Mouse (Mus musculus) embryonic fibroblast, embryonic 13.5 days (primary cell): ENCODE data around the gene Pum1. TPM values are rescaled to one million over a fixed set of nuclear protein-coding genes. Genes with fewer than 3 reads are reported as not detected.

Experiments
- H3K27ac ChIP-seq: 2 replicates; pipeline ENCODE4 v1.5.1; 2012; ENCODE audit warnings: low read length, control low read depth, inconsistent platforms; ENCODE audit not compliant: insufficient read depth
- H3K4me1 ChIP-seq: 2 replicates; pipeline ENCODE4 v1.6.1; 2011; ENCODE audit warnings: low read length; ENCODE audit not compliant: control insufficient read depth, insufficient read depth
- H3K4me3 ChIP-seq: 2 replicates; pipeline ENCODE4 v1.5.1; 2011; ENCODE audit warnings: mild to moderate bottlenecking, control low read depth, low read length; ENCODE audit not compliant: insufficient read depth
- CTCF ChIP-seq: IDR thresholded peaks from 2 replicates; pipeline ENCODE4 v1.5.1; 2011; ENCODE audit warnings: mild to moderate bottlenecking, control low read depth, low read length, moderate library complexity, borderline replicate concordance; ENCODE audit not compliant: insufficient read depth
- POLR2A ChIP-seq: IDR thresholded peaks from 2 replicates; pipeline ENCODE4 v1.6.1; 2011; ENCODE audit warnings: low read depth, mild to moderate bottlenecking, control low read depth, low read length, moderate library complexity
- polyA plus RNA-seq: library from polyadenylated mRNA; stranded (reverse); fragments of >200 nt; gene quantifications from 2 replicates; pipeline ENCODE4 v1.2.4, GENCODE M21; 2011; ENCODE audit warnings: low read depth; ENCODE audit not compliant: missing spikeins, insufficient read length

The Pum1 gene
- polyA plus RNA-seq, 1 experiment: 52.7 TPM

DNA sequence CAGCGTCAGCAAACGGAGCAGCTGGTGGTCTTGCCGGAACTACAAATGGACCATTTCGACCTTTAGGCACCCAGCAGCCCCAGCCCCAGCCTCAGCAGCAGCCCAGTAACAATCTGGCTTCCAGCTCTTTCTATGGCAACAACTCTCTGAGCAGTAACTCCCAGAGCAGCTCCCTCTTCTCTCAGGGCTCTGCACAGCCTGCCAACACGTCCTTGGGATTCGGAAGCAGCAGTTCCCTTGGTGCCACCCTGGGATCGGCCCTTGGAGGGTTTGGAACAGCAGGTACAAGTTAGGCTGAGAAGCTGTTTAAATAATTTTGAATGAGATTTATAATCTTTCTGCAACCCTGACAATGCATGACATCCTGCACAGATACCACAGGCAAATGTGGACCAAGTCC, 89.5 kb downstream of the Pum1 start:
- TF ChIP-seq POLR2A (no peak), CTCF (no peak)
- H3K4me1 ChIP-seq: no peaks in the 10 kb centered on the region
- H3K4me3 ChIP-seq: no peak overlapping the region
- no peak overlapping the region for H3K27ac ChIP-seq

DNA sequence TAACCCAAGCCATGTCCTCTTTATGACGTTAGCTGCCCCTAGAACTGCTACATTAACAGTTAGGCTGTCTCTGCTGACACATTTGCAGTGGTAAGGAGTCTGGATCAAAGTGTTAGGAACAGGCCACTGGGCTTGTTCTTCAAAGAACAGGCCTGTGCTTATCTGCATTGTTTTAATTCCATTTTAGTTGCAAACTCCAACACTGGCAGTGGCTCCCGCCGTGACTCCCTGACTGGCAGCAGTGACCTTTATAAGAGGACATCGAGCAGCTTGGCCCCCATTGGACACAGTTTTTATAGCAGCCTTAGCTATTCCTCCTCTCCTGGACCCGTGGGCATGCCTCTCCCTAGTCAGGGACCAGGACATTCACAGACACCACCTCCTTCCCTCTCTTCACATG, 90.6 kb downstream of the Pum1 start:
- Histone ChIP-seq H3K4me1 (no peaks in the 10 kb centered on the region), H3K27ac (no peak overlapping the region), H3K4me3 (no peak overlapping the region)
- TF ChIP-seq POLR2A: no peak
- TF ChIP-seq CTCF: no peak

DNA sequence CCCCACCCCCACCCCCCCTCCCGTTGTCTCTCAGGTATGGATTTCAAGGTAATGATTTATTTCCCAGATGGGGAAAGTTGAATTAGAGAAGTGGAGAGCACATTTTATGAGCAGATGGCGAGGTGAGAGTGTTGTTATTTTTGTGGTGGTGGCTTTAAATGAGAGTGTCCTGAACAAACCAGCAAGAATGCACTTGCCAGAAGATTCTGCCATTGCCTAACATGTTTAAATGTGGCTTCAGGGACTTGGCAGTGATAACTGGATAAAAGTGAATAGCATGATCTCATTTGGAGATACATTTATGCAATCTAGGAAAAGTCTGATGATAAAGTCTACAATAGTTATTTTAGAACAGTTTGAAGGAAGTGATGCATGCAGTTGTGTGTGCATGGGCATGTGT, 91.7 kb downstream of the Pum1 start:
- TF ChIP-seq POLR2A: no peak
- no peak for TF ChIP-seq CTCF
- Histone ChIP-seq H3K4me1 (no peaks in the 10 kb centered on the region), H3K4me3 (no peak overlapping the region), H3K27ac (no peak overlapping the region)

DNA sequence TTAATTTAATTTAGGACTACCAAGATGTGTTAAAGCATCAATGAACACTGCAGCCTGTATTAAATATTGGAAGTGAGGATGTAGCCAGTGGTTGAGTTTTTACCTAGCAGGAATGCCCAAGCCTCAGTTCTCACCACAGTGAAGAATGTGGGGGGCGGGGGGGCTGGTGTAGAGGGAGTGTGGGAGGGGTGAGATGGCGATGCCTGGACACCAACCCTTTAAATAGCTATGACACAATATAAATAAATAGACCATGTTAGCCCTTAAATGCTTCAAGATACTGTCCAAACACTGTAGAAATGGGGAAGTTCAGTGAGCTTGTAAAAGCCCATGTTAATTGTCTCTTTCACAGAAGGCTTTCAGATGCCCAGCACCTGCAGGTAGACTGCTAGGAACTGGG, 96.8 kb downstream of the Pum1 start:
- Histone ChIP-seq H3K4me1 (no peaks in the 10 kb centered on the region), H3K27ac (no peak overlapping the region), H3K4me3 (no peak overlapping the region)
- TF ChIP-seq POLR2A (no peak), CTCF (no peak)

DNA sequence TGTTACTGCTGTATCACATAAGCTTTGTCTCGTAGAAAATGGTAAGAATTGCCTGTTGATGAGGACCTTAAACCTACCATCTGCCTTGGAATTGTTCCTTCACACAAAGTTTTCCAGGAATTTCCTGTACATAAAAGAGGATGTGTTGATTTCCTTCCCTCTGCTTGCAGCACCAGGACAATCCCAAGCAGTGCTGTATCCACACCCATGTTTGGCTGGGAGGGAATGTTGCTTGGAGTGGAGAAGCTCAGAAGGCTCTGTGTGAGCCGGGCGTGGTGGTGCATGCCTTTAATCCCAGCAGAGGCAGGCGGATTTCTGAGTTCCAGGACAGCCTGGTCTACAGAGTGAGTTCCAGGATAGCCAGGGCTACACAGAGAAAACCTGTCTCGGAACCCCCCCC, 98.7 kb downstream of the Pum1 start:
- H3K4me1 ChIP-seq: no peaks in the 10 kb centered on the region
- TF ChIP-seq CTCF (no peak), POLR2A (no peak)
- no peak overlapping the region for H3K4me3 ChIP-seq
- H3K27ac ChIP-seq: no peak overlapping the region

DNA sequence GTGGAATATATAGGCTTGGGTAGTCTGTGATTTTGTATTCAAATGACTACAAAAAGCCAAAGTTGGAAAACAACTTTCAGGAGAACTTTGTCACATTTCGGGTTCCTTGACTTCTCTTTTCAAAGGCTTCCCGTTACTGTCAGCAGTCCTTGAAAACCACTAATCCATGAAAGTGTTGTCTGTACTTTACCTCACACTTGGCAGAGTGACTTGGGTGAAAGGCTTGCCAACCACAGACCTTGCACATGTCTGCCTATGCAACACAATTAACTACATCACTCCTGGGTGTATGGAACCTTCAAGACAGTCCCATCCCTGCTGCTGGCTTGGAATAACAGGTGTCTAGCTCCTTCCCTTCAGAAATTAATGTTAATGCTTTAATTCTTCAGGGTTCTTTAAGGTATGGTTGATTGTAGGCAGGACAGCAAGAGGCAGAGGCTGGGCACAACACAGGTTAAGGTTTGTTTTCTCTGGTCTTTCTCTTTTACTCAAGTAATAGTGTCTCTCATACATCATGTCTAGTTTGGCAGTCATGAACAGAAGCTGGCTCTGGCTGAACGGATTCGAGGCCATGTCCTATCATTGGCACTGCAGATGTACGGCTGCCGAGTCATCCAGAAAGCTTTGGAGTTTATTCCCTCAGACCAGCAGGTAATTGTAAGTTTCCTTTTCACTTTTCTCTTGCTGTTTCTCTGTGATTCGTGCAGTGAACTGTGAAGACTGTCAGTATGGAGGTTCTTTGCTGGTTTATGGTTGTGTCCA, 102.5 kb downstream of the Pum1 start:
- no peak for TF ChIP-seq CTCF
- no peaks in the 10 kb centered on the region for H3K4me1 ChIP-seq
- H3K4me3 ChIP-seq: no peak overlapping the region
- no peak overlapping the region for H3K27ac ChIP-seq

DNA sequence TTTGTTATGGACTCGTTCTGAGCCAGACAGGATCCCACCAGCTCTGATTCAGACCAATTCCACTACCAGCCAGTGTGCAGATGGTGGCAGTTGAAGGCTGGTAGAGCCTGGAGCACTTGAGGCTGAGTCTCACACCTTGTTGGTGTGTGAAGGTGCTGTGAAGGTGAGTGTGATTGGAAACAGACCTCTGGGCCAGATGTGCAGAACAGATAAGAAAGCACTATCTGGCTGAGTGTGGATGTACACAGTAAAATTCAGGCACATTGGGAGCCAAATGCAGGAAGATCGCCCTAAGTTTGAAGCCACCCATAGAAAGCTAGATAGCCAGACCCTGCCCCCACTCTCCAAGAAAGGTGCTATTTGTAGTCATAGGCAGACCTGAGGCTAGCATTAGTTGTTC, 103.3 kb downstream of the Pum1 start:
- Histone ChIP-seq H3K4me3 (no peak overlapping the region), H3K4me1 (no peaks in the 10 kb centered on the region), H3K27ac (no peak overlapping the region)
- TF ChIP-seq POLR2A (no peak), CTCF (no peak)

DNA sequence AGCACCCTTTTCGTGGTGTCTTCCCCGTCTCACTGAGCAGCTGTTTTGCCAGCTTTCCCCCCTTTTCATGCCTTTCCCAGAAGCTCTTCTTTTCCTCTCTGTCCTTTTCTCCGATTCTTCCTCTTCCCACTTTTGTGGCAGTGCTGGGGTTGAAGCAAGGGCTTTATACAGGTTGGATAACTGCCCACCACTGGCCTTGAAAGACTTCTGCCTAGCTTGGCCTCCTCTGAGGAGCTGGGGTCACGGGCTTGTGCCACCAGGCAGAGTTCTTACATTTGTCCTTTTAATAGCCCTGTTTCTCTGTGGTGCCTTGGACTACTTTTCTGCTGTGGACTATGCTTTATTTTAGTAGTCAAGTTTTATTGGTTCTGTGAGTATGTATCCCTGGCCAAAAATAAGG, 103.8 kb downstream of the Pum1 start:
- Histone ChIP-seq H3K4me3 (no peak overlapping the region), H3K4me1 (no peaks in the 10 kb centered on the region), H3K27ac (no peak overlapping the region)
- TF ChIP-seq CTCF (no peak), POLR2A (no peak)

DNA sequence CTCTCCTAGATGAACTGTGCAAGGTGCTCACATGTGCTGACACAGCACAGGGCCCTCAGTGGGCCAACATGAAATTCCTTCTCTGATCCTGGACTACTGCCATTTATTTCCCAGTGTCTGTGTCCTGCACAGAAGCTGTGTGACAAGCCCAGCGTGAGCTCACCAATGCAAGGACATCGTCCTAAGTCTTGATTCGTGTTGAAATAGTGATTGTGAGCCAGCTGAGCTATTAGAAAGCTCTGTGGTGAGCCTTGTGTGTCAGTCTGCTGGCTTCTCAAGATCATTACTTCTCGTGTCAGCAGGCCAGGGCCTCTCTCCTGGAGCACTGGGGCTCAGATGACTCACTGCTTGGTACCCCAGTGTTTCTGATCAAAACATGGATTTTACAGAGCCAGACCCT, 110.8 kb downstream of the Pum1 start:
- TF ChIP-seq CTCF (no peak), POLR2A (no peak)
- Histone ChIP-seq H3K4me1 (peaks cover 7% of the 10 kb centered on the region), H3K27ac (no peak overlapping the region), H3K4me3 (no peak overlapping the region)

DNA sequence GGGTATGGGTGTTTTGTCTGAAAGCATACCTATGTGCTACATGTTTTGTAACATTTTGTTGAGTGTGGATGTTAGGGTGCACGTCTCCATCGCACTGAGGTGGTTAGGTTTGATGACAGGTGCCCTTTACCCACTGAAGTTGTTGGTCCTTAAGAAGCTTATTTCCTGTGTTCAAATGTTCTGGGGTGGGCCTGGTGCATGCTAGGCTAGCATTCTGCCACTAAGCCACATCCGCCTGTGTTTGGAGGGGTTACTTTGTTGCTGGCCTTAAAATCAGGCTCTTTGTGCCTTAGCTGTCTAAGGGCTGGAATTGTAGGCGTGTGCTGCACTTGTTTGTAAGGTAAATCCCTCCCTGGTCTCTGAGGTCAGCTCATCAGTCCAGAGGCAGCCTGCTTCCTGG, 111.7 kb downstream of the Pum1 start:
- H3K27ac ChIP-seq: no peak overlapping the region
- H3K4me3 ChIP-seq: no peak overlapping the region
- TF ChIP-seq POLR2A: no peak
- TF ChIP-seq CTCF: no peak
- H3K4me1 ChIP-seq: peaks cover 7% of the 10 kb centered on the region
